24 mouse cellular contexts compared by ENCODE assay signal in the genomic region with DNA sequence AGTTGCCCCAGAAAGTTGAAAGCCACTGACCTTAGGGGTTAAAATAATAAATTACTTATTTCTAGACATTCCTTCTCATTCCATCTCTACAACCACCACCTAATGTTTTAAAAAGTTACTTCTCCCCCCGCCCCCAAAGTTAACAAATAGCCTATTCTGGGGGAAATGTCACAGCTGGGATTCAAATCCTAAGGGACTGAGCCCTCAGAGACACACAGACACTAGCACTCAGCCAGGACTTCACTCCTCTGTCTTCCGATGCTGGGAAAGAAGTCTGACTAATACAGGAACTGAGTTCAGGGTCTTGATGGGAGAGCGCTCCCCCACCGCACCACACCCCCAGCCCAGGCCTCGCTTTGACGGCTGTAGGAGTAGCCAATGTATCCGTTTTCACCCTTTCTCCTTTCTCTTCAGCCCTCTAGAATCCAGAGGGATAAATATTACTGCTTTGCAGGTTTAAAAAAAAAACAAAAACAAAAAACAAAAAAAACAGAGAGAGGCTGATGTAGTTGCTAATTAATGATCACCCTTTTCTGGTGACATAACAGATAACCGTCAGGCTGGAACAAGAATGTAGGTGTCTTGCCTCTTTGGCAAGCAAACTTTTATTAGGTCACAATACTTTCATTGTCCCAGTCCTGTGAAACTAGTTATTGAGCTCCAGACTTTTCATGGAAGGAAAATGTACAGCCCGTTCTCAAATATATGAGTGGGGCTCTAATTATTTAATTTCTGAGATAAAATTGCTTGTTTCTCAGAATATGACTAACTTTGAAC. TPM values are rescaled to one million over a fixed set of nuclear protein-coding genes. Genes with fewer than 3 reads are reported as not detected.
DNase-seq lines count a peak whose midpoint lies in the region; ATAC-seq and TF ChIP-seq lines count a peak whose summit lies in the region.
"Had no signal": no experiment of that assay in that cellular context is flagged by ENCODE, and none has a peak within 500 bp of the region (broad histone marks: within the 10 kb centered on the region; RNA-seq: fewer than 3 reads in every experiment).

No protein-coding gene starts in this region.

- H3K9me3 ChIP-seq in lung, embryonic 16.5 days (ENCODE audit: control insufficient read depth, low read length) = no peaks in the 10 kb centered on the region
- no peaks in the 10 kb centered on the region for H3K9me3 ChIP-seq in kidney, embryonic 15.5 days (replicated peaks)
- H3K9me3 ChIP-seq in liver, postnatal 0 days (ENCODE audit: low read length) = no peaks in the 10 kb centered on the region
- H3K9me3 ChIP-seq: forebrain, embryonic 12.5 days; heart, embryonic 12.5 days; hindbrain, embryonic 13.5 days; limb, embryonic 15.5 days had no signal

- ATAC-seq in lung, embryonic 16.5 days (ENCODE audit: low read depth) = peak; percentile 47
- ATAC-seq in kidney, embryonic 15.5 days (replicated peaks; ENCODE audit: low FRiP score) = peak; percentile 63
- ATAC-seq in liver, postnatal 0 days = no peak
- ATAC-seq: CD4-positive, CD25-positive, alpha-beta regulatory T cell, adult 4 months; inflammation-experienced regulatory T-cells, adult 6 months had no signal

- no peaks in the 10 kb centered on the region for H3K27me3 ChIP-seq in lung, embryonic 16.5 days (ENCODE audit: control insufficient read depth, insufficient read depth, low read depth, low read length)
- H3K27me3 ChIP-seq in kidney, embryonic 15.5 days = no peaks in the 10 kb centered on the region
- H3K27me3 ChIP-seq in liver, postnatal 0 days (ENCODE audit: insufficient read depth, low read length) = no peaks in the 10 kb centered on the region
- H3K27me3 ChIP-seq: forebrain, embryonic 12.5 days; heart, embryonic 12.5 days; hindbrain, embryonic 13.5 days; limb, embryonic 15.5 days had no signal

- WGBS in lung, embryonic 16.5 days = 46% methylated on average over 9 of the region's 9 CpGs
- WGBS in kidney, embryonic 15.5 days = 43% methylated on average over 9 of the region's 9 CpGs
- WGBS in liver, postnatal 0 days (ENCODE audit: insufficient replicate concordance) = 78% methylated on average over 9 of the region's 9 CpGs

- no peak for TF ChIP-seq EP300 in liver, postnatal 0 days (IDR thresholded peaks at IDR 0.05; ENCODE audit: low read depth)

- no peak overlapping the region for H3K4me3 ChIP-seq in lung, embryonic 16.5 days (ENCODE audit: low read length)
- no peak overlapping the region for H3K4me3 ChIP-seq in kidney, embryonic 15.5 days (replicated peaks)
- H3K4me3 ChIP-seq in liver, postnatal 0 days (ENCODE audit: low read depth, low read length) = no peak overlapping the region
- H3K4me3 ChIP-seq: forebrain, embryonic 12.5 days; heart, embryonic 12.5 days; hindbrain, embryonic 13.5 days; limb, embryonic 15.5 days had no signal

- peak overlapping the region; percentile 92 for H3K27ac ChIP-seq in lung, embryonic 16.5 days (ENCODE audit: low read length)
- H3K27ac ChIP-seq in kidney, embryonic 15.5 days = peak overlapping the region; percentile 82
- H3K27ac ChIP-seq in liver, postnatal 0 days (ENCODE audit: low read depth) = no peak overlapping the region
- H3K27ac ChIP-seq: forebrain, embryonic 12.5 days; hindbrain, embryonic 13.5 days; limb, embryonic 15.5 days; liver, embryonic 14.5 days; macrophage had no signal

- TF ChIP-seq CTCF in liver, postnatal 0 days (IDR thresholded peaks at IDR 0.05; ENCODE audit: low read depth) = no peak

- DNase-seq in lung, postnatal 36 days = no peak
- peak; percentile 47 for DNase-seq in kidney, adult 11 months
- peak; percentile 68 to 71 for DNase-seq in kidney, postnatal 36 days
- no peak for DNase-seq in liver, postnatal 0 days
- DNase-seq in embryo, embryonic 10 days (ENCODE audit: low spot score) = no peak
- no peak for DNase-seq in spleen, adult 12 weeks (ENCODE audit: low spot score)
- DNase-seq: adrenal gland, postnatal 36 days; cerebellum, adult 11 months; cerebellum, postnatal 10 days; gastrocnemius, postnatal 25 days; heart, adult 18-20 months; heart, postnatal 14 days; left cerebral cortex, postnatal 4 days; thymus, postnatal 14 days had no signal

- peaks cover 14% of the 10 kb centered on the region for H3K4me1 ChIP-seq in lung, embryonic 16.5 days (replicated peaks; ENCODE audit: control insufficient read depth, insufficient read depth, low read length)
- peaks cover 21% of the 10 kb centered on the region for H3K4me1 ChIP-seq in kidney, embryonic 15.5 days
- H3K4me1 ChIP-seq in liver, postnatal 0 days (ENCODE audit: insufficient read depth) = 0 out of 2 replicates have a peak, but pooled peaks cover 5% of the 10 kb centered on the region
- H3K4me1 ChIP-seq: forebrain, embryonic 12.5 days; limb, embryonic 15.5 days had no signal

- peaks cover 5% of the 10 kb centered on the region for H3K36me3 ChIP-seq in lung, embryonic 16.5 days (ENCODE audit: control insufficient read depth, insufficient read depth, low read length)
- peaks cover 20% of the 10 kb centered on the region; the same call in 1 of the 2 replicates for H3K36me3 ChIP-seq in kidney, embryonic 15.5 days
- H3K36me3 ChIP-seq in liver, postnatal 0 days (replicated peaks; ENCODE audit: insufficient read depth, low read length) = peaks cover 28% of the 10 kb centered on the region
- H3K36me3 ChIP-seq: forebrain, embryonic 12.5 days; hindbrain, embryonic 13.5 days had no signal

- no peak overlapping the region for H3K4me2 ChIP-seq in lung, embryonic 16.5 days (ENCODE audit: low read depth, low read length)
- 0 out of 2 replicates have a peak overlapping the region, but pooled peaks have one; percentile 7 for H3K4me2 ChIP-seq in kidney, embryonic 15.5 days
- H3K4me2 ChIP-seq in liver, postnatal 0 days (ENCODE audit: low read depth, low read length) = no peak overlapping the region
- H3K4me2 ChIP-seq: forebrain, embryonic 12.5 days; heart, embryonic 12.5 days; hindbrain, embryonic 13.5 days; limb, embryonic 15.5 days had no signal

- H3K9ac ChIP-seq in lung, embryonic 16.5 days (ENCODE audit: low read length) = no peak overlapping the region
- no peak overlapping the region for H3K9ac ChIP-seq in kidney, embryonic 15.5 days
- H3K9ac ChIP-seq in liver, postnatal 0 days (replicated peaks) = no peak overlapping the region
- H3K9ac ChIP-seq: forebrain, embryonic 12.5 days; heart, embryonic 12.5 days; hindbrain, embryonic 13.5 days; limb, embryonic 15.5 days; liver, embryonic 14.5 days had no signal

RNA-seq across cellular contexts. Expression of gene Kansl1l, which starts 14.7 kb away (rescaled TPM):
- 23.4 and 24.4 TPM in 2 replicates for polyA plus RNA-seq in lung, embryonic 16.5 days (2015; fragmentation: Nextera tagmentation; extraction: Ambion mirVana)
- 16.3 and 20.1 TPM in 2 replicates for polyA plus RNA-seq in kidney, embryonic 15.5 days (2015; fragmentation: Nextera tagmentation; extraction: Ambion mirVana)
- 4.5 and 4.8 TPM in 2 replicates for polyA plus RNA-seq in liver, postnatal 0 days (2015; fragmentation: Nextera tagmentation; extraction: Ambion mirVana)

RNA-seq across cellular contexts. Expression of gene Acadl, which starts 31.1 kb away (rescaled TPM):
- 192 and 197 TPM in 2 replicates for polyA plus RNA-seq in lung, embryonic 16.5 days (2015; fragmentation: Nextera tagmentation; extraction: Ambion mirVana)
- 121 and 125 TPM in 2 replicates for polyA plus RNA-seq in kidney, embryonic 15.5 days (2015; fragmentation: Nextera tagmentation; extraction: Ambion mirVana)
- polyA plus RNA-seq in liver, postnatal 0 days (2015; fragmentation: Nextera tagmentation; extraction: Ambion mirVana) = 380 and 392 TPM in 2 replicates

Comparison
In these comparisons a context has a peak if more than half of its experiments do, and no peak if none do; other contexts are left out.
1. DNase-seq: peak in kidney, adult 11 months (single experiment) and kidney, postnatal 36 days (2 of 2); none in lung, postnatal 36 days (single experiment), liver, postnatal 0 days (single experiment), embryo, embryonic 10 days (single experiment) and spleen, adult 12 weeks (single experiment).